Mouse (Mus musculus) CH12.LX (cell line): ENCODE measurements around the gene Zbtb49. TPM values are rescaled to one million over a fixed set of nuclear protein-coding genes. Genes with fewer than 3 reads are reported as not detected.

Experiments used
- DNase-seq: peaks from one replicate; pipeline ENCODE4 v3.0.0-alpha.2; 2013; ENCODE audit errors: extremely low read depth
- H3K27ac ChIP-seq: 2 replicates; pipeline ENCODE4 v1.5.1; 2012; ENCODE audit warnings: low read depth, mild to moderate bottlenecking, control low read depth, moderate library complexity; ENCODE audit not compliant: insufficient read depth
- H3K27me3 ChIP-seq: replicated peaks from 2 replicates; pipeline ENCODE3; 2012; ENCODE audit warnings: inconsistent platforms
- H3K36me3 ChIP-seq, 2 experiments: replicated peaks in 1 of 2; 2 replicates each; pipeline versions ENCODE3 to v1.6.1; 2012; ENCODE audit warnings: inconsistent platforms in 1 of 2, low read length in 1 of 2, mild to moderate bottlenecking in 1 of 2, mixed read lengths in 1 of 2, moderate library complexity in 1 of 2; ENCODE audit not compliant: control insufficient read depth in 1 of 2, insufficient read depth in 1 of 2
- H3K4me1 ChIP-seq, 2 experiments: 2 replicates each; pipeline ENCODE4 v1.6.1; 2012; ENCODE audit warnings: inconsistent platforms in 1 of 2, moderate library complexity in 1 of 2; ENCODE audit not compliant: insufficient read depth in 2 of 2, control insufficient read depth in 1 of 2
- H3K4me2 ChIP-seq: 2 replicates; pipeline ENCODE4 v1.6.1; 2012; ENCODE audit warnings: low read depth, mild to moderate bottlenecking, control low read depth; ENCODE audit not compliant: poor library complexity, insufficient read depth, severe bottlenecking
- H3K4me3 ChIP-seq, 3 experiments: fragments of 150-350 bp in 1 of 3; sonication (generic) in 1 of 3; replicated peaks in 1 of 3; 2 replicates each; pipeline versions ENCODE3 to v1.5.1; 2011 to 2012; ENCODE audit warnings: low read depth in 2 of 3, low read length in 2 of 3, mild to moderate bottlenecking in 2 of 3, moderate library complexity in 2 of 3, control low read depth in 1 of 3, improper control_type of control experiment in 1 of 3, inconsistent platforms in 1 of 3, mixed read lengths in 1 of 3; ENCODE audit not compliant: poor library complexity in 1 of 3
- H3K79me2 ChIP-seq: replicated peaks from 2 replicates; pipeline ENCODE4 v1.6.1; 2012; ENCODE audit warnings: mild to moderate bottlenecking, moderate library complexity; ENCODE audit not compliant: control insufficient read depth, poor library complexity, insufficient read depth, severe bottlenecking; ENCODE audit errors: extremely low read depth
- H3K9ac ChIP-seq: 2 replicates; pipeline ENCODE4 v1.6.1; 2012; ENCODE audit warnings: low read depth, mild to moderate bottlenecking, control low read depth, moderate library complexity; ENCODE audit not compliant: insufficient read depth
- H3K9me3 ChIP-seq: replicated peaks from 2 replicates; pipeline ENCODE3; 2012; ENCODE audit warnings: low read length, inconsistent platforms, mixed read lengths
- BHLHE40 ChIP-seq: IDR thresholded peaks from 2 replicates; pipeline ENCODE4 v1.6.1; 2011; ENCODE audit warnings: mild to moderate bottlenecking, low read depth, low read length, improper control_type of control experiment
- CHD1 ChIP-seq: IDR thresholded peaks from 2 replicates; pipeline ENCODE4 v1.6.1; 2012; ENCODE audit warnings: low read depth, low read length, improper control_type of control experiment, inconsistent platforms
- CHD2 ChIP-seq: IDR thresholded peaks from 2 replicates; pipeline ENCODE4 v1.6.1; 2011; ENCODE audit warnings: low read length, improper control_type of control experiment
- CTCF ChIP-seq, 2 experiments: IDR thresholded peaks in 1 of 2; conservative IDR thresholded peaks in 1 of 2; 2 replicates each; pipeline ENCODE4 v1.5.1; 2011 to 2012; ENCODE audit warnings: low read depth in 2 of 2, low read length in 2 of 2, improper control_type of control experiment in 1 of 2, inconsistent platforms in 1 of 2, mild to moderate bottlenecking in 1 of 2, moderate library complexity in 1 of 2
- E2F4 ChIP-seq: IDR thresholded peaks from 2 replicates; pipeline ENCODE4 v1.6.1; 2011; ENCODE audit warnings: low read depth, low read length, improper control_type of control experiment; ENCODE audit not compliant: insufficient replicate concordance
- EP300 ChIP-seq: IDR thresholded peaks from 2 replicates; pipeline ENCODE4 v1.6.1; 2011; ENCODE audit warnings: low read length, improper control_type of control experiment
- HCFC1 ChIP-seq: IDR thresholded peaks from 2 replicates; pipeline ENCODE4 v1.6.1; 2012; ENCODE audit warnings: low read depth, mild to moderate bottlenecking, inconsistent platforms, low read length, improper control_type of control experiment
- JUN ChIP-seq: IDR thresholded peaks from 2 replicates; pipeline ENCODE4 v1.6.1; 2011; ENCODE audit warnings: low read depth, mild to moderate bottlenecking, low read length, improper control_type of control experiment, moderate library complexity; ENCODE audit not compliant: insufficient read depth
- JUND ChIP-seq: conservative IDR thresholded peaks from 2 replicates; pipeline ENCODE4 v1.6.1; 2011; ENCODE audit warnings: low read depth, low read length, improper control_type of control experiment
- KAT2A ChIP-seq: IDR thresholded peaks from 2 replicates; pipeline ENCODE4 v1.6.1; 2012; ENCODE audit warnings: low read length, improper control_type of control experiment, inconsistent platforms; ENCODE audit not compliant: insufficient replicate concordance
- MAFK ChIP-seq: IDR thresholded peaks from 2 replicates; pipeline ENCODE4 v1.6.1; 2011; ENCODE audit warnings: low read length, improper control_type of control experiment; ENCODE audit not compliant: insufficient replicate concordance
- MAZ ChIP-seq: IDR thresholded peaks from 2 replicates; pipeline ENCODE4 v1.6.1; 2012; ENCODE audit warnings: low read depth, mild to moderate bottlenecking, inconsistent platforms, low read length, improper control_type of control experiment, moderate library complexity
- MEF2A ChIP-seq: IDR thresholded peaks from 2 replicates; pipeline ENCODE4 v1.6.1; 2014; ENCODE audit warnings: low read depth, mild to moderate bottlenecking, inconsistent platforms, low read length, improper control_type of control experiment, borderline replicate concordance
- MYC ChIP-seq: IDR thresholded peaks from 2 replicates; pipeline ENCODE4 v1.6.1; 2011; ENCODE audit warnings: low read depth, mild to moderate bottlenecking, improper control_type of control experiment, low read length
- NELFE ChIP-seq: IDR thresholded peaks from 2 replicates; pipeline ENCODE4 v1.6.1; 2011; ENCODE audit warnings: low read depth, low read length, improper control_type of control experiment
- NRF1 ChIP-seq: IDR thresholded peaks from 2 replicates; pipeline ENCODE4 v1.6.1; 2014; ENCODE audit warnings: low read depth, mild to moderate bottlenecking, inconsistent platforms, low read length, improper control_type of control experiment, moderate library complexity
- POLR2A ChIP-seq: IDR thresholded peaks from 2 replicates; pipeline ENCODE4 v1.6.1; 2011; ENCODE audit warnings: low read depth, mild to moderate bottlenecking, improper control_type of control experiment, low read length
- RAD21 ChIP-seq: IDR thresholded peaks from 2 replicates; pipeline ENCODE4 v1.6.1; 2011; ENCODE audit warnings: low read depth, mild to moderate bottlenecking, low read length, improper control_type of control experiment, moderate library complexity
- RCOR1 ChIP-seq: conservative IDR thresholded peaks from 2 replicates; pipeline ENCODE4 v1.6.1; 2012; ENCODE audit warnings: low read depth, mild to moderate bottlenecking, inconsistent platforms, low read length, improper control_type of control experiment
- SMC3 ChIP-seq: IDR thresholded peaks from 2 replicates; pipeline ENCODE4 v1.6.1; 2011; ENCODE audit warnings: low read depth, low read length, improper control_type of control experiment
- TCF12 ChIP-seq: IDR thresholded peaks from 2 replicates; pipeline ENCODE4 v1.6.1; 2014; ENCODE audit warnings: low read depth, mild to moderate bottlenecking, inconsistent platforms, low read length, improper control_type of control experiment
- USF1 ChIP-seq: IDR thresholded peaks from 2 replicates; pipeline ENCODE4 v1.6.1; 2014; ENCODE audit warnings: low read depth, mild to moderate bottlenecking, inconsistent platforms, low read length, improper control_type of control experiment
- ZKSCAN1 ChIP-seq: IDR thresholded peaks from 2 replicates; pipeline ENCODE4 v1.6.1; 2012; ENCODE audit warnings: low read depth, inconsistent platforms, low read length, improper control_type of control experiment, borderline replicate concordance
- ZMIZ1 ChIP-seq: IDR thresholded peaks from 2 replicates; pipeline ENCODE4 v1.6.1; 2012; ENCODE audit warnings: low read depth, mild to moderate bottlenecking, inconsistent platforms, low read length, improper control_type of control experiment
- ZNF384 ChIP-seq: IDR thresholded peaks from 2 replicates; pipeline ENCODE4 v1.6.1; 2012; ENCODE audit warnings: low read depth, low read length, improper control_type of control experiment, inconsistent platforms
- dilution Hi-C: fragments of 300-500 bp; cut with MboI; formaldehyde crosslinking; loops from 2 replicates; pipeline ENCODE4 v1.14.3; 2020; ENCODE audit warnings: low sequenced_read_pairs; ENCODE audit not compliant: extremely low pct_unique_long_range_greater_than_20kb, extremely low pct_ligation_motif_present
- in situ Hi-C: fragments of 300-500 bp; cut with MboI; formaldehyde crosslinking; loops from 3 replicates; pipeline ENCODE4 v1.14.3; 2019; ENCODE audit warnings: low sequenced_read_pairs, low pct_ligation_motif_present, low pct_unique_long_range_greater_than_20kb, mixed read lengths
- polyA plus RNA-seq: library from polyadenylated mRNA; unstranded; fragments of >175 nt; gene quantifications from 2 replicates; pipeline ENCODE4 v1.2.1, GENCODE M21; 2012; ENCODE audit warnings: low read depth; ENCODE audit not compliant: insufficient read length
- total RNA-seq, 2 experiments: library from RNA; depleted of rRNA; stranded (reverse); fragments of 300-350 nt in 1 of 2; fragments of >200 nt in 1 of 2; gene quantifications; 2 replicates each; pipeline ENCODE4 v1.2.3; 2012 to 2014

Gene Zbtb49
- total and polyA plus RNA-seq, 3 experiments: 4.7 to 8.2 (median 4.9) TPM

GRCm38 (mm10) chr5:38213009-38213408 is 7.2 kb downstream of the Zbtb49 start:
- Histone ChIP-seq H3K9me3 (no peaks in the 10 kb centered on the region), H3K27ac (no peak overlapping the region), H3K4me2 (no peak overlapping the region), H3K27me3 (no peaks in the 10 kb centered on the region), H3K4me3 (no peak overlapping the region), H3K4me1 (peaks cover 0 to 31% of the 10 kb centered on the region in 2 experiments; a peak in 2 of 4 replicates), H3K36me3 (peaks cover 40 to 90% of the 10 kb centered on the region in 2 experiments), H3K79me2 (no peaks in the 10 kb centered on the region), H3K9ac (no peak overlapping the region)
- in situ Hi-C loops (no loop called here), dilution Hi-C loops (no loop called here)
- TF ChIP-seq ZMIZ1 (no peak), ZNF384 (no peak), SMC3 (no peak), BHLHE40 (no peak), JUN (no peak), CHD2 (no peak), RCOR1 (no peak), CTCF (conservative IDR thresholded peaks at IDR 0.05 in 1 of 2, IDR thresholded peaks at IDR 0.05 in 1 of 2; ENCODE audit: low read depth in 2 of 2, low read length in 2 of 2) (no peak), NELFE (no peak), TCF12 (no peak), HCFC1 (no peak), RAD21 (no peak), POLR2A (no peak)
- DNase-seq: no peak

GRCm38 (mm10) chr5:38211691-38212090 is 8.6 kb downstream of the Zbtb49 start:
- H3K79me2 ChIP-seq: no peaks in the 10 kb centered on the region
- H3K27me3 ChIP-seq: no peaks in the 10 kb centered on the region
- no peak overlapping the region for H3K9ac ChIP-seq
- DNase-seq: peak; percentile 51
- TF ChIP-seq ZKSCAN1: no peak
- TF ChIP-seq MEF2A: no peak
- TF ChIP-seq CHD2: no peak
- no peak for TF ChIP-seq KAT2A
- TF ChIP-seq JUND: no peak
- no peak for TF ChIP-seq NRF1
- TF ChIP-seq EP300: no peak
- no peak for TF ChIP-seq MAFK
- TF ChIP-seq USF1: no peak
- TF ChIP-seq RCOR1: no peak
- no peak for TF ChIP-seq SMC3
- no peak for TF ChIP-seq TCF12
- TF ChIP-seq MAZ: no peak
- TF ChIP-seq MYC: no peak
- no peak for TF ChIP-seq E2F4
- no peak for TF ChIP-seq CHD1
- TF ChIP-seq ZNF384: no peak
- H3K36me3 ChIP-seq: peaks cover 40 to 85% of the 10 kb centered on the region in 2 experiments
- H3K4me1 ChIP-seq: peaks cover 0 to 31% of the 10 kb centered on the region in 2 experiments; a peak in 2 of 4 replicates
- dilution Hi-C loops: no loop called here
- no peak overlapping the region for H3K4me3 ChIP-seq
- H3K4me2 ChIP-seq: no peak overlapping the region
- no peak overlapping the region for H3K27ac ChIP-seq
- in situ Hi-C loops: no loop called here
- no peaks in the 10 kb centered on the region for H3K9me3 ChIP-seq
